Mouse (Mus musculus) stomach, embryonic 15.5 days (tissue): Measurements from ENCODE around the gene Azin2. TPM values are rescaled to one million over a fixed set of nuclear protein-coding genes. Genes with fewer than 3 reads are reported as not detected.

ENCODE experiments used
- polyA plus RNA-seq: library from polyadenylated mRNA; unstranded; fragments of >200 nt; fragmentation: Nextera tagmentation; extraction: Ambion mirVana; gene quantifications from 2 replicates; pipeline ENCODE4 v1.2.1, GENCODE M21; 2015

Azin2 gene
- polyA plus RNA-seq, 1 experiment from 2014 or later: 18.4 TPM

Other genes with a start within 250 kb of the Azin2 start
- 0.09 and 0.14 TPM in 2 replicates for gene A3galt2, start 207.1 kb downstream of the Azin2 start, polyA plus RNA-seq
- gene Zfp362, start 156.4 kb downstream of the Azin2 start, polyA plus RNA-seq: 22.8 and 26.6 TPM in 2 replicates
- gene Trim62, start 78.9 kb downstream of the Azin2 start, polyA plus RNA-seq: 3.3 and 3.6 TPM in 2 replicates
- 200 and 217 TPM in 2 replicates for gene Ak2, start 29.5 kb upstream of the Azin2 start, polyA plus RNA-seq
- 7.2 and 7.6 TPM in 2 replicates for gene Rnf19b, start 95.8 kb upstream of the Azin2 start, polyA plus RNA-seq
- 47.7 and 56.2 TPM in 2 replicates for gene Tmem54, start 143.1 kb upstream of the Azin2 start, polyA plus RNA-seq
- gene Hpca, start 159.6 kb upstream of the Azin2 start, polyA plus RNA-seq: 2.4 and 2.7 TPM in 2 replicates
- gene Fndc5, start 174.6 kb upstream of the Azin2 start, polyA plus RNA-seq: 2.7 and 2.8 TPM in 2 replicates
- 13.1 and 14.1 TPM in 2 replicates for gene S100pbp, start 227.3 kb upstream of the Azin2 start, polyA plus RNA-seq
- 72.3 and 80.0 TPM in 2 replicates for gene Yars, start 227.3 kb upstream of the Azin2 start, polyA plus RNA-seq